Mouse (Mus musculus): ENCODE data around the gene Ttyh2. TPM values are rescaled to one million over a fixed set of nuclear protein-coding genes. Genes with fewer than 3 reads are reported as not detected.
A peak's percentile ranks its signal among the peaks of the same experiment; 100 is the strongest.
"Not testable (repeated sequence)": the region's sequence is repeated elsewhere in the genome, so short reads cannot be mapped to it uniquely, and the experiment has no call there.

The Ttyh2 gene
- polyA plus RNA-seq, 1 experiment: 130 TPM

- WGBS: 67% methylated on average over 2 of the region's 2 CpGs
- Histone ChIP-seq H3K4me3 (ENCODE audit: low read depth, low read length) (no peak overlapping the region), H3K36me3 (ENCODE audit: control insufficient read depth, insufficient read depth, low read length) (peaks cover 28% of the 10 kb centered on the region), H3K27ac (ENCODE audit: insufficient read depth, low read depth, low read length) (no peak overlapping the region), H3K27me3 (ENCODE audit: control insufficient read depth, insufficient read depth, low read length) (no peaks in the 10 kb centered on the region), H3K4me1 (ENCODE audit: control insufficient read depth, insufficient read depth, insufficient read length, low read length) (peaks cover 44% of the 10 kb centered on the region)
- TF ChIP-seq POLR2A (IDR thresholded peaks at IDR 0.05; ENCODE audit: low read depth, low read length) (no peak), CTCF (IDR thresholded peaks at IDR 0.05; ENCODE audit: extremely low read depth, insufficient read length, insufficient replicate concordance, low read depth, low read length) (no peak)
These were observed 1.5 kb upstream of the Ttyh2 start for GRCm38 (mm10) chr11:114673719-114674050.

GRCm38 (mm10) chr11:114674180-114674579, 1.1 kb upstream of the Ttyh2 start:
- TF ChIP-seq POLR2A (IDR thresholded peaks at IDR 0.05; ENCODE audit: low read depth, low read length): no peak
- TF ChIP-seq CTCF (IDR thresholded peaks at IDR 0.05; ENCODE audit: extremely low read depth, insufficient read length, insufficient replicate concordance, low read depth, low read length): no peak
- Histone ChIP-seq H3K27ac (ENCODE audit: insufficient read depth, low read depth, low read length) (no peak overlapping the region), H3K27me3 (ENCODE audit: control insufficient read depth, insufficient read depth, low read length) (no peaks in the 10 kb centered on the region), H3K36me3 (ENCODE audit: control insufficient read depth, insufficient read depth, low read length) (peaks cover 28% of the 10 kb centered on the region), H3K4me1 (ENCODE audit: control insufficient read depth, insufficient read depth, insufficient read length, low read length) (peaks cover 45% of the 10 kb centered on the region), H3K4me3 (ENCODE audit: low read depth, low read length) (no peak overlapping the region)
- WGBS: 58% methylated on average over 8 of the region's 8 CpGs

- Histone ChIP-seq H3K4me1 (ENCODE audit: control insufficient read depth, insufficient read depth, insufficient read length, low read length) (peaks cover 48% of the 10 kb centered on the region), H3K36me3 (ENCODE audit: control insufficient read depth, insufficient read depth, low read length) (peaks cover 28% of the 10 kb centered on the region), H3K27ac (ENCODE audit: insufficient read depth, low read depth, low read length) (peak overlapping the region; percentile 53; the same call in 1 of the 2 replicates)
- H3K4me3 ChIP-seq (ENCODE audit: low read depth, low read length); H3K27me3 ChIP-seq (ENCODE audit: control insufficient read depth, insufficient read depth, low read length): not testable (repeated sequence)
- WGBS: 100% methylated on average over 2 of the region's 3 CpGs
These were observed 435 bp upstream of the Ttyh2 start for GRCm38 (mm10) chr11:114674796-114675195.

DNA sequence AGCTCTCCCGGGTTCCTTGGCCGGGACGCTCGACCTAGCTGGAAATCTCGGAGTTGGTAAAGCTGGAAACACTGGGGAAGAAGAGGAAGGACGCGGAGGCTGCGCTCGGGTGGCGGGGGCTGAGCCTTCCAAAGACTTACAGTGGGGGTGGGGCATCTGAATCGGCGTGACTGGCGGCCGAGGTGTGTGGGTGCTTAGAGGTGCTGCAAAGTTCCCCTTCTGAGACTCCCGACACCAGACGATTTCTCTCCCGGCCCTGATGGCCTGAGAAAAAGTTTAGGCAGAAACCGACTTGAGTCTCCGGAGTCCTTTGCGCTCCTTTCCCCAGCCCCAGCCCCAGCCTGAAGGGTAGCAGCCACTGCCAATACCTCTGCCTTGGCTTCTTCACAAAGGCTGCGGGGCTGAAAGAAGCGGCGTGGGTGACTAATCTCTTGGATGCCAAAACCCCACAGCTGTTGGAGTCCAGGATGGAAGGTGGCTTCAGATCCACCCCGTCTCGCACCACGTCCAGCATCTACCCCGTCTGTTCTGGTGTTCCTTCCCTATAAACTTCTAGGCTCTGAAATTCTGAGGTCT, 683 bp downstream of the Ttyh2 start:
- Histone ChIP-seq H3K4me3 (ENCODE audit: low read depth, low read length) (peak overlapping the region; percentile 78), H3K4me1 (ENCODE audit: control insufficient read depth, insufficient read depth, insufficient read length, low read length) (peaks cover 44% of the 10 kb centered on the region), H3K36me3 (ENCODE audit: control insufficient read depth, insufficient read depth, low read length) (peaks cover 24% of the 10 kb centered on the region), H3K27ac (ENCODE audit: insufficient read depth, low read depth, low read length) (peak overlapping the region; percentile 77), H3K27me3 (ENCODE audit: control insufficient read depth, insufficient read depth, low read length) (no peaks in the 10 kb centered on the region)
- TF ChIP-seq CTCF (IDR thresholded peaks at IDR 0.05; ENCODE audit: extremely low read depth, insufficient read length, insufficient replicate concordance, low read depth, low read length) (no peak), POLR2A (IDR thresholded peaks at IDR 0.05; ENCODE audit: low read depth, low read length) (no peak; the same call in 1 of the 2 replicates)
- 2% methylated on average over 27 of the region's 27 CpGs for WGBS

DNA sequence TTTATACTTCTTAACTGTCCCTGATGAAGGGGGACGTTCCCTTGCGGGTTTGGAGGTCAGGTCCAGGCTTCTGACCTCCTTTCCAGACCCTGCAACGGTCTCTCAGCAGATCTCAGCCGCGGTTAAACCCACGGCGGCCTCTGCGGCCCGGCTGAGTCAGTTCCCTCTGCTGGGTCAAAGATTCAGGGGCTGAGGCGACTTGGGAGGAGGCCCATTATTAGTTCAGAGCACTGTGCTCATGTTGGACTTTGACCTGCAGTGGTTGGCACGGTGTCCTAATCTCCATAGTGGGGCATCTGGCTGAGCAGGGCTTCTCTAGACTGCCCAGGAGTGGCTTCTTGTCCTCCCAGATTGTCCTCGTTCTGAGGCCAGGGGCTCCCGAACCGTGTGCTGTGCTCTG, 1.2 kb downstream of the Ttyh2 start:
- peaks cover 22% of the 10 kb centered on the region for H3K36me3 ChIP-seq (ENCODE audit: control insufficient read depth, insufficient read depth, low read length)
- H3K27ac ChIP-seq (ENCODE audit: insufficient read depth, low read depth, low read length): peak overlapping the region; percentile 77

DNA sequence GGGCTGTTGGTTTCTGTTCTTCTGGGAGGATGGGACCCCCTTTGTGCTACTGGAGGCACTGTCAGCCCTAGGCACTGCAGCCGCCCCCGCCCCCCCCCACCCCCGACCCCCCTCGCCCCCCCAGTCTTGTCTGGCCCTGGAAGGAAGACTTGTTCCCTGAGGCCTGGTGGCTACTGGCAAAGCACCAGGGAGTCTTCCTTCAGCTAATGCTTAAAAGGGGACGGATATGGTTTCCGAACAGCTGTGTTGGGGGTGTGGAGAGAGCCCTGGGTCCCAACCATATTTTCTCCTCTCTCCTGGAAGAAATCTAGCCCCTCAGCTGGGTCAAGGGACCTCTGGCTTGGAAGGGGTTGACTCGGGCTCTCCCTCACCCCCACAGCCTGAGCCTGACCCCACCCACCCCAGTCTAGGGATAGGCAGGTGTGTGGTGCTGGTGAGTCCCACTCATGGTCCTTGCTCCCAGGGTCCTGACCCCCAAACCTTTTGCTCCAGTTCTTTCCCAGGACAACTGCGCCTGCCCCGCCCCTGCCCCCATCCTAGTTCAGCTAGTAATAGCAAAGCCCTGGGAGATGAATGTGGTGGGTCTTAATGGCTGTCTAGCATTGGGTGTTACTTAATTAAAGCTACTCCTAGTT, 1.8 kb downstream of the Ttyh2 start:
- TF ChIP-seq POLR2A (IDR thresholded peaks at IDR 0.05; ENCODE audit: low read depth, low read length) (no peak), CTCF (IDR thresholded peaks at IDR 0.05; ENCODE audit: extremely low read depth, insufficient read length, insufficient replicate concordance, low read depth, low read length) (no peak)
- peaks cover 18% of the 10 kb centered on the region for H3K36me3 ChIP-seq (ENCODE audit: control insufficient read depth, insufficient read depth, low read length)
- 36% methylated on average over 9 of the region's 9 CpGs for whole genome bisulfite sequencing
- H3K4me1 ChIP-seq (ENCODE audit: control insufficient read depth, insufficient read depth, insufficient read length, low read length): peaks cover 44% of the 10 kb centered on the region
- H3K4me3 ChIP-seq (ENCODE audit: low read depth, low read length): peak overlapping the region; percentile 78
- peak overlapping the region; percentile 77 for H3K27ac ChIP-seq (ENCODE audit: insufficient read depth, low read depth, low read length)
- no peaks in the 10 kb centered on the region for H3K27me3 ChIP-seq (ENCODE audit: control insufficient read depth, insufficient read depth, low read length)

More for the DNA sequence above, 1.2 kb downstream of the Ttyh2 start:
- Histone ChIP-seq H3K4me3 (ENCODE audit: low read depth, low read length) (peak overlapping the region; percentile 78), H3K27me3 (ENCODE audit: control insufficient read depth, insufficient read depth, low read length) (no peaks in the 10 kb centered on the region), H3K4me1 (ENCODE audit: control insufficient read depth, insufficient read depth, insufficient read length, low read length) (peaks cover 45% of the 10 kb centered on the region)
- TF ChIP-seq POLR2A (IDR thresholded peaks at IDR 0.05; ENCODE audit: low read depth, low read length) (peak; percentile 75; the same call in 1 of the 2 replicates), CTCF (IDR thresholded peaks at IDR 0.05; ENCODE audit: extremely low read depth, insufficient read length, insufficient replicate concordance, low read depth, low read length) (no peak)
- 4% methylated on average over 14 of the region's 14 CpGs for WGBS

GRCm38 (mm10) chr11:114679582-114679981, 4.4 kb downstream of the Ttyh2 start:
- Histone ChIP-seq H3K27me3 (ENCODE audit: control insufficient read depth, insufficient read depth, low read length) (no peaks in the 10 kb centered on the region), H3K4me1 (ENCODE audit: control insufficient read depth, insufficient read depth, insufficient read length, low read length) (peaks cover 49% of the 10 kb centered on the region), H3K4me3 (ENCODE audit: low read depth, low read length) (no peak overlapping the region), H3K36me3 (ENCODE audit: control insufficient read depth, insufficient read depth, low read length) (no peaks in the 10 kb centered on the region), H3K27ac (ENCODE audit: insufficient read depth, low read depth, low read length) (peak overlapping the region; percentile 57)
- TF ChIP-seq CTCF (IDR thresholded peaks at IDR 0.05; ENCODE audit: extremely low read depth, insufficient read length, insufficient replicate concordance, low read depth, low read length) (no peak), POLR2A (IDR thresholded peaks at IDR 0.05; ENCODE audit: low read depth, low read length) (no peak)
- WGBS: 14% methylated on average over 8 of the region's 8 CpGs

Measured in small intestine, adult 2 months (tissue).